Mouse (Mus musculus) embryonic stem cell, embryonic (primary cell): ENCODE data around the gene Gm47996.
"Not testable (repeated sequence)": the region's sequence is repeated elsewhere in the genome, so short reads cannot be mapped to it uniquely, and the experiment has no call there.

Experiments used
- CTCF ChIA-PET, 4 experiments: fragments of 300-600 bp in 2 of 4; fragments of 350-600 bp in 2 of 4; sonication (Branson Sonifier 250); formaldehyde crosslinking; loops; one replicate each; lab custom pipeline; 2022; ENCODE audit warnings: inconsistent platforms in 2 of 4; lab: Charles Lee
- POLR2A ChIA-PET, 4 experiments: fragments of 300-600 bp in 2 of 4; fragments of 350-600 bp in 2 of 4; sonication (Branson Sonifier 250); formaldehyde crosslinking; loops; one replicate each; lab custom pipeline; 2022; ENCODE audit warnings: antibody characterized with exemption in 4 of 4, inconsistent platforms in 1 of 4; lab: Charles Lee

Gm47996 gene

DNA sequence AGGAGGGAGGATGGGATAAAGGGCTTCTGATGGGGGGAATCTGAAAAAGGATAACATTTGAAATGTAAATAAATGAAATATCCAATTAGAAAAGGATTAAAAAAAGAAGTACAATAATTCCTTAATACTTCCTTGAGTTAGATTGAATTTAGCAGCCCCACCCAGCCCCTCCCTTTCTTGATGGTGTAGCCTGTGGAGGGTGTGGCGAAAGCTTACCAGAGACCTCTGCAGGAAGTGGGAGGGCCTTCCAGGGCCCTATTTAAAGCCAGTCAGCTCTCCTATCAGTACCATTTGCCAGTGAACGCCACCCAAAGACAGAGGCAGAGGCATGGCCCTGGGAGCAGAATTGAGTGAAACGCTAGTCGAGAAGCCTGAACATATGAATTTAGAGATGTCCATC lies 11.8 kb upstream of the Gm47996 start, which contains the start of gene Gm47995:
Gene Gm47995 (plus strand): TSS at position 329 of the 400 bp plus-strand sequence.
- POLR2A ChIA-PET, CTCF ChIA-PET: not testable (repeated sequence)

DNA sequence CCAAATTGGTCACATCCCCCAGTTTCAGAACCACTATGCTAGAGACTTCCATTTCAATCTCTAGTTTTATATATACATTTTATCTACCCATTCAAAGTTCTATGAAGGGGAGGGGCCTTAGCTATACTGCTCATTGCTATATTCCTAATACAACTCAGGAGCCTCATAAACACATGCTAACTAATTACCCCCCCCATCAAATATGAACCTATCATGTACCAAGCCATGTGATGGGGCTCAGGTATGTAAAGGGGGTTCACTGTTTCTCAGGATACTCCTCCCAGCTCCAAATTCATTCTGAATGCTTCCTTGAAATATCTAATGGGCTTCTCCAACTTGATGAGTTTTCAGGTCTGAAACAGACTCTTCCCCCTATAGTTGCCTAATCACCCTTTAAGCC lies 9.3 kb upstream of the Gm47996 start:
- POLR2A ChIA-PET, result interaction anchor here in 1 of 4 experiments (0.6 kb wide), 1 partner anchor 194 kb away, joined by 3 read pairs; no protein-coding TSS in a partner anchor
- CTCF ChIA-PET, result not testable (repeated sequence)

GRCm38 (mm10) chr1:151202771-151203170 lies 7.2 kb upstream of the Gm47996 start:
- POLR2A ChIA-PET, CTCF ChIA-PET: not testable (repeated sequence)

DNA sequence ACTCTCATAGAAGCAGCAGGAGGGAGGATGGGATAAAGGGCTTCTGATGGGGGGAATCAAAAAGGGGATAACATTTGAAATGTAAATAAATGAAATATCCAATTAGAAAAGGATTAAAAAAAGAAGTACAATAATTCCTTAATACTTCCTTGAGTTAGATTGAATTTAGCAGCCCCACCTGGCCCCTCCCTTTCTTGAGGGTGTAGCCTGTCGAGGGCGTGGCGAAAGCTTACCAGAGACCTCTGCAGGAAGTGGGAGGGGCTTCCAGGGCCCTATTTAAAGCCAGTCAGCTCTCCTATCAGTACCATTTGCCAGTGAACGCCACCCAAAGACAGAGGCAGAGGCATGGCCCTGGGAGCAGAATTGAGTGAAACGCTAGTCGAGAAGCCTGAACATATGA lies 6.1 kb upstream of the Gm47996 start, which contains the start of gene 3110040M04Rik:
Gene 3110040M04Rik (plus strand): TSS at position 304 of the 400 bp plus-strand sequence.
- CTCF ChIA-PET, POLR2A ChIA-PET: not testable (repeated sequence)

- CTCF ChIA-PET, POLR2A ChIA-PET: not testable (repeated sequence)
Measured at GRCm38 (mm10) chr1:151208493-151208892, 1.4 kb upstream of the Gm47996 start.

DNA sequence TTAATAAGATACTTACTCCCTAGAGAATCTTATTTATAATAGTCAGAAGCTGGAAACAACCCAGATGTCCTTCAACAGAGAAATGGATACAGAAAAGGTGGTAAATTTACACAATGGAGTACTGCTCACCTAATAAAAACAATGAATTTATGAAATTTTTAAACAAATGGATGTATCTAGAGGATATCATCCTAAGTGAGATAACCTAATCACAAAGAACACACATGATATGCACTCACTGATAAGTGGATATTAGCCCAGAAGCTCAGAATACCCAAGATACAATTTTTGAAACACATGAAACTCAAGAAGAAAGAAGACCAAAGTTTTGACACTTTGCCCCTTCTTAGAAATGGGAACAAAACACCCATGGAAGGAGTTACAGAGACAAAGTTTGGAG lies 987 bp upstream of the Gm47996 start:
- POLR2A ChIA-PET, CTCF ChIA-PET: not testable (repeated sequence)

GRCm38 (mm10) chr1:151211666-151212065 lies 1.7 kb downstream of the Gm47996 start:
- CTCF ChIA-PET, result not testable (repeated sequence)
- POLR2A ChIA-PET, result interaction anchor here in 1 of 4 experiments (1.3 kb wide), 1 partner anchor 25 kb away, joined by 3 read pairs; no protein-coding TSS in a partner anchor

DNA sequence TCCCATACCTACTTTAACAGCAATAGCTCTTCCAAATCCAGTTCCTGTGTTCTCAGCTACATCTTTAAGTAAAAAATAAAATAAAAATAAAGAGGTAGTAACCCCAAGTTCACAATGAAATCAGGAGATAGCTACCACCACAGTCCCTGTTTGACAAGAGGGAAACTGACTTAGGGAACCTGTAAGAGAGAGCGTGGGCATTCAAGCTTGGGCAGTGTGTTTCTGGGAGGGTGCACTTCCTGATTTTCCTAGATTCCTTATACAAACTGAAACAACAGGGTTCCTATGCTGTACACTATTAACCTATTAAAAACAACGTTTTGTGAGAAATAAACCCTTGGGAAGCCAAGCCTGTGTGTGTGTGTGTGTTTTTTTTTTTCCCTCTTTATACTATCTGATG lies 4.9 kb downstream of the Gm47996 start:
- POLR2A ChIA-PET, result interaction anchor here in 2 of 4 experiments (0.5 to 1.6 kb wide), 4 partner anchors 28 to 1329 kb away, joined by 3 to 6 read pairs (median 4); no protein-coding TSS in a partner anchor
- CTCF ChIA-PET, result no interaction called here

GRCm38 (mm10) chr1:151215985-151216384 lies 6.1 kb downstream of the Gm47996 start:
- CTCF ChIA-PET, result no interaction called here

DNA sequence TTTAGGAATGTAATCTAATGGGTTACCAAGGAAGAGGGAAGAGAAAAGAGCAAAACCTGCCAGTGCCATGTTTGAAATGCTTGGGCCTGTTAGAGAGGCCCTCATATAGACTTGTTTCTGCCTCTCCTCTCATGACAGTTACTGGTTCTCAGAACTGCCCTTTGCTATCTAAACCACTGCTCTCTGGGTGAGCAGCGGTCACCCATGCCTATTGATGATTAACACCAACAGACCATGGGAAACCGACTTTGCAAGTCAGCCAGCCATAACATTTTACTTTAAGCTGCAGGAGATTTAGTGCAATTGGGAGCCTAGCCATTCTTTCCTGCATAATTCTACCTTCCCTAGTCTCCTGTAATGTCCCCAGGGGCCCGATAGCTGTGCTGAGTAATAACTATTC lies 6.5 kb downstream of the Gm47996 start:
- POLR2A ChIA-PET, result no interaction called here
- CTCF ChIA-PET, result no interaction called here

More at GRCm38 (mm10) chr1:151215985-151216384, 6.1 kb downstream of the Gm47996 start:
- POLR2A ChIA-PET, result interaction anchor here in 1 of 4 experiments (0.5 kb wide), 1 partner anchor 35 kb away, joined by 3 read pairs; no protein-coding TSS in a partner anchor

DNA sequence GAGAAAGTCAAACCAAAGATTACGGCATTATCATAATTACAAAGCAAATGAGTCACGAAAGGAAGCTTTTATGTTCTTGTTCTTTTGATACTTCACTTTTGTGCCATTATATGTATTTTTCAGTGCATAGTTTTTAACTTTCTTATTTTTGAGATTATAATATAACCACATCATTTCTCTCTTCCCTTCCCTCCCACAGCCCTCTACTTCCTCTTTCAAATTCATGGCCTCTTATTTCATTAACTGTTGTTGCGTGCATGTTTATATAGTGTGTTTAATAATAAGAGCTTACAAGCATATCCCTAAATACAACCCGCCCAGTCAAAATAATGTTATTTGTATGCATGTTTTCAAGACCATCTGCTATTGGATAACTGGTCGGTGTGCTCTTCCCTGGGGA lies 9.1 kb downstream of the Gm47996 start:
- ChIA-PET POLR2A (no interaction called here), CTCF (no interaction called here)

GRCm38 (mm10) chr1:151220098-151220497 lies 10.2 kb downstream of the Gm47996 start:
- POLR2A ChIA-PET, result interaction anchor here in 1 of 4 experiments (1.0 kb wide), 1 partner anchor 12 kb away, joined by 3 read pairs; no protein-coding TSS in a partner anchor
- CTCF ChIA-PET, result no interaction called here

DNA sequence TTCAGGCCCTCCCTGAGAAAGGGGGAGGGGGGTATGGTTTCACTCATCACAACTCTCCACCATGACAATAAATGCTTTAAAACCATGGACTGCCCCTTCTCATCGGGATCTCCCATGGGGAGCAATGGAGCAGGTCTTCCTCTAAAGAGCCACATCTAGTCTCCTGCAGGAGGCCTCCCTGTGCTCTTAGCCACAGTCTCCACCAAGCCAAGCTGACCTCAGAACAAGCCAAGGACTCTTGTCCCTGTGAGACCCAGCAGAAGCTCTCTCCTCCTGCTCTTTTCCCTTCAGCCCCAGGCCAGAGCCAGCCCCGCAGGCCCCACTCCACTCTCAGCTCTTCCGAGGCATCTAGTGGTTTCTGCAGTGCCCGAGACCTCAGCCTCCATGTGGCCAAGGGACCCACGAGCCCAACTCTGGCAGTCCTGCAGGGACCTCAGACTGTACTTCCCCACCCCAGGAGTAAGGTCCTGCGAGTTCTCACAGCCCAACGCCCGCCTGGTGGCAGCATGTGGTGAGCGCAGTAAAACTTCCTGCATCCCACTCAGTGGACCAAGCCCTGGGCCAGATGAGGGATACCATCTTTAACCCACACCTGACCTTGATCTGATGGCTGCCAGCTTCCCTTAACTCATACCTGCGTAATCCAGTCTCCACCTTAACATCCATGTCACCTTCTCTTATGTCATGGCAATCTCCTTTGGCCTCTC lies 12.8 kb downstream of the Gm47996 start:
- POLR2A ChIA-PET, result interaction anchor here in 1 of 4 experiments (2.0 kb wide), 1 partner anchor 13 kb away, joined by 5 read pairs; no protein-coding TSS in a partner anchor
- CTCF ChIA-PET, result interaction anchor here in 1 of 4 experiments (0.5 kb wide), 1 partner anchor 92 kb away, joined by 3 read pairs; no protein-coding TSS in a partner anchor

DNA sequence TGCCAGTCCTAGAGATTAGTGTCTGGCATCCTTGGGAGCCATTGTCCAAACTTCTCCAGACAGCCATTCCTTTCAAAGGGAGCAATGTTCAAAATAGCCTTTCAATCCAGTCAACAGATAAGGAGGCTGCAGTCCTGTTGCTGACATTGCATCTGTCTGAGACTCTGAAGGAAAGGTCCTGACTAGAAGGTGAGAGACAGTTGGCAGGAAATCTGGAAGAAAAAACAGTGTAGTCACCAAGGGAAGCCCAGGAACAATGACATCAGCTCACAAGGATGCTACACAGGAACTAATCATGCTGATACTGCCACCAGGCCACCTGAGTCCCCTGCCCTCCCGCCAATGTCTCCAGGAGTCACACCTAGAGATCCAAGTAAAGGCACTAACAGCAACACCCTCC lies 13.4 kb downstream of the Gm47996 start:
- CTCF ChIA-PET, result no interaction called here

GRCm38 (mm10) chr1:151224536-151224935 lies 14.6 kb downstream of the Gm47996 start:
- ChIA-PET POLR2A (interaction anchor here in 2 of 4 experiments (0.9 to 1.0 kb wide), 2 partner anchors 9 to 47 kb away, joined by 3 to 4 read pairs; no protein-coding TSS in a partner anchor), CTCF (no interaction called here)

More for the DNA sequence above, 13.4 kb downstream of the Gm47996 start:
- POLR2A ChIA-PET, result no interaction called here

DNA sequence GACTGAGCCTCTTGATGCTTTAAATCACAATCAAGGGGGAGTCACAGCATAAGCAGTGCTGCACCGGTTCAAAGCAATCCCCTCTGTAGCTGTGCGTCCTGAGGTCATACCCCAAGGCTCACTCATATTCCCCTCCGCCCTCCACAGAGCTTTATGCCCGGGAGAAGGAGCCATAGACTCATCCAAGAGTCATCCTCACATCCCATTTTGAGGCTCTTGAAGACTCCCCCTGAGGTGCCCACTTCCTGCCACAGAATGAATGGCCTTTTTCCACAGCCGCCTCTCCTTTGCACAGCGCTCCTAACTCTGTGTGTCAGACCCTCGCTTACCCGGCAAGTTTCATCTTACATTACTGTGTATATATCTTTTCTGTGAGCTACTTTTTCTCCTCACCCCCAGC lies 17.6 kb downstream of the Gm47996 start:
- CTCF ChIA-PET, result interaction anchor here in 1 of 4 experiments (0.5 kb wide), 1 partner anchor 55 kb away, joined by 5 read pairs; no protein-coding TSS in a partner anchor
- POLR2A ChIA-PET, result interaction anchor here in 1 of 4 experiments (0.9 kb wide), 1 partner anchor 63 kb away, joined by 3 read pairs; no protein-coding TSS in a partner anchor

DNA sequence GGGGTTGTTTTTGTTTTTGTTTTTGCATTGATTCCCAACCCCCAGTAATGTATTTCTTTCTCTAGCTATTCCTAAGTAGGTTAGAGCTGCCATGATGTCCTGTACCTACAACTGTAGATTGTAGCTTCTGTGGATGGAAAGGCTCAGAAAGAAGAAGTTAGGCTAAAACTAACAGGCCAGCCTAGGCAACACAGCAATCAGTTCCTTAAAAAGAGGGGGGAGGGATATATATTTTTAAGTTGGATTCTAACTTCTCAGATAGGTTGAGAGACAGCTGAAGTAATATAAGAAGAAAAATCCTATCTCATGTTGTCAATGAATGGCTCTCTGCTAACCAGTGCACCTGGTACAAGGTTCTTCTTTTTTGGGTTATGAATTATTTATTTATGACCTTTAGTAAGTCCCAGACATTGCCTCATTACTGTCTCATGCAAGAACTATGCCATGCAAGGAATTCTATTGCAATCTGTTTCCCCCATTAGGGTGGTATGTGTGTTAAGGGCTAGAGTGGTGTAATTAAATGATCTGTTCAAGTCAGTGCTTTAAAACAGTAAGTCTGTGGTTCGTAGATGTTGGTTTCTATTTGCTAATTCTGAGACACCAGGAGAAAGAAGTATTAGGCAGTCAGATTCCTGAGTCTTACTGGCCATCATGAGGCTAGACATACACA lies 18.5 kb downstream of the Gm47996 start:
- ChIA-PET POLR2A (interaction anchor here in 2 of 4 experiments (0.6 to 0.9 kb wide), 3 partner anchors 62 to 200 kb away, joined by 3 to 5 read pairs (median 3); no protein-coding TSS in a partner anchor), CTCF (no interaction called here)

GRCm38 (mm10) chr1:151232346-151232745 lies 22.4 kb downstream of the Gm47996 start:
- CTCF ChIA-PET, result no interaction called here
- POLR2A ChIA-PET, result interaction anchor here in 1 of 4 experiments (1.1 to 1.8 kb wide), 2 partner anchors 8 to 12 kb away, joined by 3 read pairs; no protein-coding TSS in a partner anchor

DNA sequence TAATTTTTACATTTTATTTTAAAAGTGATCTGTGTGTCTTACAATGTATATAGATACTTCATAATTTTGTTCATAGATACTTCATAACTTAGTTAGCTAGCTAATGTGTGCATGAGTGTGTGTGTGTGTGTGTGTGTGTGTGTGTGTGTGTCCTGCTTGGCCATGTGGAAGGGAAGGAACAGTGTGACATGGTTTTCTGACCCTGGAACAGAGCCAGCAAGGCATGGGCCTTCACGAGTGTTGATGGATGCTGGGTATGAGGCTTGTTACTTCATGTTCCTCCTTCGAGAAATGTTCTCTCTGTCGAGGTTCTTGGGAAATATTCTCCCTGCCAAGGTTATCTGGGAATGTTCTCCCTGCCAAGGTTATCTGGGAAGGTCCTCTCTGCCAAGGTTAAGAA lies 23.8 kb downstream of the Gm47996 start:
- ChIA-PET CTCF (no interaction called here), POLR2A (interaction anchor here in 2 of 4 experiments (1.1 to 2.8 kb wide), 2 partner anchors 9 to 17 kb away, joined by 3 to 11 read pairs; no protein-coding TSS in a partner anchor)
